Mouse (Mus musculus) CH12.LX (cell line): Measurements from ENCODE around the gene Tnfrsf1a.

ENCODE experiments used
- CTCF ChIP-seq, 2 experiments: IDR thresholded peaks in 1 of 2; conservative IDR thresholded peaks in 1 of 2; 2 replicates each; pipeline ENCODE4 v1.5.1; 2011 to 2012; ENCODE audit warnings: low read depth in 2 of 2, low read length in 2 of 2, improper control_type of control experiment in 1 of 2, inconsistent platforms in 1 of 2, mild to moderate bottlenecking in 1 of 2, moderate library complexity in 1 of 2
- E2F4 ChIP-seq: IDR thresholded peaks from 2 replicates; pipeline ENCODE4 v1.6.1; 2011; ENCODE audit warnings: low read depth, low read length, improper control_type of control experiment; ENCODE audit not compliant: insufficient replicate concordance
- HCFC1 ChIP-seq: IDR thresholded peaks from 2 replicates; pipeline ENCODE4 v1.6.1; 2012; ENCODE audit warnings: low read depth, mild to moderate bottlenecking, inconsistent platforms, low read length, improper control_type of control experiment
- MAFK ChIP-seq: IDR thresholded peaks from 2 replicates; pipeline ENCODE4 v1.6.1; 2011; ENCODE audit warnings: low read length, improper control_type of control experiment; ENCODE audit not compliant: insufficient replicate concordance
- NRF1 ChIP-seq: IDR thresholded peaks from 2 replicates; pipeline ENCODE4 v1.6.1; 2014; ENCODE audit warnings: low read depth, mild to moderate bottlenecking, inconsistent platforms, low read length, improper control_type of control experiment, moderate library complexity
- PAX5 ChIP-seq: IDR thresholded peaks from 2 replicates; pipeline ENCODE4 v1.6.1; 2012; ENCODE audit warnings: low read length, inconsistent platforms, mixed read lengths
- POLR2A ChIP-seq: IDR thresholded peaks from 2 replicates; pipeline ENCODE4 v1.6.1; 2011; ENCODE audit warnings: low read depth, mild to moderate bottlenecking, improper control_type of control experiment, low read length
- RCOR1 ChIP-seq: conservative IDR thresholded peaks from 2 replicates; pipeline ENCODE4 v1.6.1; 2012; ENCODE audit warnings: low read depth, mild to moderate bottlenecking, inconsistent platforms, low read length, improper control_type of control experiment
- SMC3 ChIP-seq: IDR thresholded peaks from 2 replicates; pipeline ENCODE4 v1.6.1; 2011; ENCODE audit warnings: low read depth, low read length, improper control_type of control experiment
- TBP ChIP-seq: conservative IDR thresholded peaks from 2 replicates; pipeline ENCODE4 v1.6.1; 2011; ENCODE audit warnings: low read depth, low read length, improper control_type of control experiment
- USF1 ChIP-seq: IDR thresholded peaks from 2 replicates; pipeline ENCODE4 v1.6.1; 2014; ENCODE audit warnings: low read depth, mild to moderate bottlenecking, inconsistent platforms, low read length, improper control_type of control experiment
- USF2 ChIP-seq: conservative IDR thresholded peaks from 2 replicates; pipeline ENCODE4 v1.6.1; 2011; ENCODE audit warnings: low read depth, low read length, improper control_type of control experiment

DNA sequence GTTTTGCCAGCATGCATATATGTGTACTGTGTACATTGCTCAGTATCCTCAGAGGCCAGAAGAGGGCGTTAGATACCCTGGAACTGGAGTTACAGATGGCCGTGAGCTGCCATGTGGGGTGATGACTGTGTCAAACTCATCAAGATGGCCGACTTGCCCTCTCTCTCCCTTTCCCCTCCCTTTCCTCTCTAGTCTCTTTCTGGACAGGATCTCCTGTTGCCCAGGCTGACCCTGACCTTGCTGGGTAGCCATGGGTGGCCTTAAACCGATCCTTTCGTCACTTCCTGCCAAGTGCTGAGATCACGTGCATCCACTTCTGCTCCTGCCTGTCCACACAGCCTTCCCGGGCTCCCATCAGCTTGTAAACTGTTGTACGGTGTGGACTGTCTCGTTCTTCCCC lies 10.8 kb downstream of the Tnfrsf1a start:
- no peak for TF ChIP-seq POLR2A
- peak in 1 of 2 experiments; percentile 32; a peak in 2 of 4 replicates for TF ChIP-seq CTCF (conservative IDR thresholded peaks at IDR 0.05 in 1 of 2, IDR thresholded peaks at IDR 0.05 in 1 of 2; ENCODE audit: low read depth in 2 of 2, low read length in 2 of 2)
- TF ChIP-seq PAX5 = no peak
- no peak for TF ChIP-seq NRF1
- no peak for TF ChIP-seq USF2
- no peak for TF ChIP-seq SMC3
- TF ChIP-seq MAFK = no peak
- TF ChIP-seq TBP = no peak
- no peak for TF ChIP-seq HCFC1
- no peak for TF ChIP-seq RCOR1
- no peak for TF ChIP-seq E2F4
- no peak for TF ChIP-seq USF1
